Mouse (Mus musculus) mature B cell (primary cell): ENCODE results near the gene Fgfr2.

Experiments used
- in situ Hi-C: fragments of 300-500 bp; cut with MboI; formaldehyde crosslinking; loops from 2 replicates; pipeline ENCODE4 v1.14.3; 2019

Gene Fgfr2

GRCm38 (mm10) chr7:132939118-132939517, 184.0 kb downstream of the Fgfr2 start:
- in situ Hi-C loops = no loop called here

GRCm38 (mm10) chr7:132934743-132935142, 188.4 kb downstream of the Fgfr2 start:
- in situ Hi-C loops = no loop called here

- in situ Hi-C loops = no loop called here
Observed at GRCm38 (mm10) chr7:132933331-132933730, 189.8 kb downstream of the Fgfr2 start.

GRCm38 (mm10) chr7:132931560-132932351, 191.4 kb downstream of the Fgfr2 start:
- in situ Hi-C loops = no loop called here

DNA sequence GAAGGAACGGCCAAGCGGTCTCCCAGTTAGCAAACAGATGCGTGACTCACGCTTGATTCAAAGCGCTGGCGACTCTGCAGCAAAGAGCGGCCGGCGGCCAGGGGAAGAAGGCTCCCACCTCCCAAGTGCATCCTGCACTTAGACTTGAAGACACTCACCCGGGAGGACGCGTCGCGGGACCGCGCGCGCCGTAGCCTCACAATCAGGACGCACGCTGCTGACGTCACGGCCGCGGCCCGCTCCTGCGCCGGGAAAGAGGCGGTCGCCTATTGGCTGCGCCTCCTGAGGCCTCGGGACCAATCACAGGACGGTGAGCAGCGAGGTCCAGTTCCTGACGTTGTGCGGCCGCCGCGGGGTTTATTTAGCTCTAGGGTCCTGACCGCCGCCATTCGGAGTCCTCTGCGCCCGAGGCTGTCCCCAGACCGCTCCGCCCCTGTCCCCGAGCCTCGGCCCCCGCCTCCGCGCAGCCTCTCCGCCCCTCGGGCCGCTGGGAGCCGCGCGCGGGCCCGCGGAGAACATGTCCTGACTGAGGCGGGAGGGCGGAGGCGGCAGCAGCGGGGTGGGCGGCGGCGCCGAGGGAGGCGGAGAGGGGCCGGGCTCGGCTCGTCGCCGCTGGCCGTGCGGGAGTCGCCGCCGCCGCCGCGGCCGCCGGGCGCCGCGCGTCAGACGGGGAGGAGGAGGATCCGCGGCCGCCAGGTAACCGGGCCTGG, 192.1 kb downstream of the Fgfr2 start, which contains the start of gene Zranb1:
Gene Zranb1, plus strand, starts transcription at position 293 of the 710 bp plus-strand sequence.
- in situ Hi-C loops = no loop called here

GRCm38 (mm10) chr7:132930055-132930454, 193.1 kb downstream of the Fgfr2 start:
- in situ Hi-C loops = no loop called here

DNA sequence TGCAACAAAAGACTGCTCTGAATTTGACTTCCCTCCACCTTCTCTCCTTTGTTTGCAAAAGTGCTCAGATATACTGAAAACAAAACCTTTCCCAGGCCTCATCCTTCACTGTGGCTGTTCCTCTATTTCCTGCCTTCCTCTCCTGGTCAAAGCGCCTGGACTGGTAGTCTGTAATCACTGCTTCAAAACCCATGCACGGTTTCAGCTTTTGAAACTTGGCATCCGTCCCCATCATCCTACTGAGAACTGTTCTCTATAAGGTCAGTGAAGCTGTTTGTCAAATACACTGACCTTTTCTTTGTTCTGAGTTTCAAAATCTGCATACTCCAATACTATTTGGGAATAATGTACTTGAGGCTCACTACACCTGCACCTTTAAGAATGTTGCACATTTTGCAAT, 195.9 kb downstream of the Fgfr2 start:
- in situ Hi-C loops = no loop called here

DNA sequence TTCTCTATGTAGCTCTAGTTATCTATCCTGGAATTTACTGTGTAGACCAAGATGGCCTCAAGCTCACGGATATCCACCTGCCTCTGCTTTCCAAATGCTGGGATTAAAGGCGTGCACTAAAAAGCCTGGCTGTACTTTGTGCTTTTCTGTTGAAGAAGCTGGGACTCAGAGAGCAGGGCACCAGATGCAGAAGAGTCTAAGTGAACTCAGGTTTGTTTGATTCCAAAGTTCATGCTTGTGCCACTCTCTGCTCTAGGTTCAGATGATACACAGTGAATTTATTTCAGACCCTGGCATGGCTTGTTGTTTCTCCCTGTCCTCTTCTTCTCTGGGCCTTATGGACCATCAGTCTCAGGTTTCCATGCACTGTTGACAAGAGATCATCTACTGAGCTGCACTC, 197.9 kb downstream of the Fgfr2 start:
- in situ Hi-C loops = no loop called here

- in situ Hi-C loops = no loop called here
Observed at GRCm38 (mm10) chr7:132921971-132922370, 201.2 kb downstream of the Fgfr2 start.

DNA sequence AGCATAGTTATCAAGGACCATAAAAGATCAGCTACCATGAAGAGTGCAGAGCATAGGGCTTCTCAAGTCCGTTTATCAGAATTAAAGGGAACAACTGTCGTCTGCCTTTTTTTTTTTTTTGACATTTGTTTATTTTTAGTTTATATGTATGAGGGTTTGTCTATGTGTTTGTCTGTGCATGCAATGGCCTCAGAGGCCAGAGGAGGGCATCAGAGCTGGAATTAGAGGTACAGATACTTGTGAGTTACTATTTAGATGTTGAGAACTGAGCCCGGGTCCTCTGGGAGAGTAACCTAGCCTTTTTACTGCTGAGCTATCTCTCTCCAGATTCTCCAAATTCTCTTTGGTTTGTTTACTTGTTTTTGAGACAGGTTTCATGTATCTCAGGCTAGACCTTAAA, 219.4 kb downstream of the Fgfr2 start:
- in situ Hi-C loops = no loop called here

DNA sequence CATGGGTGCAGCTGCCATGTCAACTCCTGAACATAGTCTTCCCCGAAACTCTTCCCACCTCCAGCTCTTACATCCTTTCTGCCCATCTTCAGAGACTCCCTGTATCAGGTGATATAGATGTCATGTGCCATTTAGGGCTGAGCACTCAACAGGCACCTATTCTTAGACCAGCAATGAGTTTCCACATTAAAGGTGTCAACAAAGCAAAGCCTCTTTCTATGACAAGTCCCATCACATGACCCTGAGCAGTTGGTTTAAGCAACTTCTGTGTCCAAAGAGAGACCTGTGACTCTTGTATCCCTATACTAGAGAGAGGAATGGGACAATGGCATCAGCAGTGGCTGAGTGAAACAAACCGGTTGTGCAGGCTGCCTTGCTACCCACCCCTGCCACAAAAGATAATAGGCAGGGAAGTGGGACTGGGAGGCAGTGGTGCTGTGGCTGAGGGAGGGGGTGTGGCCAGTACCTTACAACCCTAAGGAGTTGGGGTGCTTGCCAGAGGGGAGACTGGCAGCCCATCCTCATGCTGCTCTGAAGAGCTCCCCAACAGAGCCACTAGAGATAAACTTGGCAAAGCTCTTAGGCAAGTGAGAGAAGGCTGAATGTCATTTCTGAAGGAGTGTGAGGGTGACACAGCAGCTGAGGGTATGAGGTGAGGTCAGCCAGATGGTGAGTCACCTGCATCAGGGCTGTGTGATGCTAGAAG, 222.2 kb downstream of the Fgfr2 start:
- in situ Hi-C loops = no loop called here

DNA sequence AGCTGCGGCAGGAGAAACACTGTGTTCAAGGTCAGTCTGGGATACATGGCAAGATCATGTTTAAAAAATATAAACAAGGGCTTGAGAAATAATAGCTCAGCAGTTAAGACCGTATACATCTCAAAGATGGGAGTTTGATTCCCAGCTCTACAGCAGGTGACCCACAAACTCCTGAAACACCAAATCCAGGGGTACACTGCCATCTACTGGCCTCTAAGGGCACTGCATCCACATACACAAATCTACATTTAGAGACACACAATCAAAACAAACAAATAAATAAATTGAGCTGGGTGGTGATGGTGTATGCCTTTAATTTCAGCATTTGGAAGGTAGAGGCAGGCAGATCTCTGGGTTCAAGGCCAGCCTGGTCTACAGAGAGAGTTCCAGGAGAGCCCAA, 224.9 kb downstream of the Fgfr2 start:
- in situ Hi-C loops = loop anchor here (10.0 kb wide), 1 partner anchor 243 kb away; no protein-coding TSS in a partner anchor

DNA sequence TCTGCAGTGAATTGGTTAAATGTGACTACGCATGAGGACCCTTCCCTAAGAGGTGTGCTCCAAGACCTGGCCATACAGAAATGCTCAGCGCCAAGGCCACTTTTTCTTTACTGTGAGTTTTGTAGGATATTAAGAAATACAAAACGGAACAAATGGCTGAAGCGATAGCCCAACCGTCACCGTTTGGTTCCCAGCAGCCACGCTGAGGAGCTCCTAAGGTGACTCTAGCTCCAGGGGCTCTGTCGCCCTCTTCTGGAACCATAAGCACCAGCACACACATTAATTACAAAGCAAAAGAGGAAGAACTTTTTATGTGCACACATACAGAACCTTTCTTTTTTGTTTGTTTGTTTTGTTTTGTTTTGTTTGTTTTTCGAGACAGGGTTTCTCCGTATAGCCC, 225.9 kb downstream of the Fgfr2 start:
- in situ Hi-C loops = loop anchor here (10.0 kb wide), 1 partner anchor 242 kb away; no protein-coding TSS in a partner anchor

DNA sequence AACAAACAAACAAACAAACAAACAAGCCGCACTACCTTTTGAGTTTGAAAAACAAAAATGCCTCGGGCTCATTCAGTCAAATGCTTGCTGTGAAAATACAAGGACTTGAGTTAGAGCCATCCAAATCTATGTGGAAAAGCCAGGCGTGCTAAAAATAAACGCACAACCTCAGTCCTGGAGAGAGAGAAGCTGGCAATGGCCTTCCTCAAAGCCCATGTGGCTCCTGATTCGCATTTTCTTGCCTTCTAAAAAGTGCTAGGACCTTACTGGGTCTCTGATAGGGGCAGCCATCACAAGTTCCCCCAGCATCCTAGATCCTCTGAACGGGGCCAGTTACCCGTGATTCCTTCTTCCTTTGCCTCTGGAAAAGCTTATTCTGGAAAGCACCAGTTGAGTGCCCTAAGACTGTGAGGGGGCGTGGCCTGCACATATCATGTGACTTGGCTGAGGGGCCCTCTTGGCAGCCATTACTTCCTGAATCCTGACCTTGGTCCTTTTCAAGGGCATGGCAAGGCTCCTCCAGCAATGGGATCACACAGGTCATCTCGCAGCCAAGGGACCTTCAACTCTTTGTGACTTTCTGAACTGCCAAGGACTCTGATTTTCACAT, 226.8 kb downstream of the Fgfr2 start:
- in situ Hi-C loops = loop anchor here (10.0 kb wide), 1 partner anchor 242 kb away; no protein-coding TSS in a partner anchor

DNA sequence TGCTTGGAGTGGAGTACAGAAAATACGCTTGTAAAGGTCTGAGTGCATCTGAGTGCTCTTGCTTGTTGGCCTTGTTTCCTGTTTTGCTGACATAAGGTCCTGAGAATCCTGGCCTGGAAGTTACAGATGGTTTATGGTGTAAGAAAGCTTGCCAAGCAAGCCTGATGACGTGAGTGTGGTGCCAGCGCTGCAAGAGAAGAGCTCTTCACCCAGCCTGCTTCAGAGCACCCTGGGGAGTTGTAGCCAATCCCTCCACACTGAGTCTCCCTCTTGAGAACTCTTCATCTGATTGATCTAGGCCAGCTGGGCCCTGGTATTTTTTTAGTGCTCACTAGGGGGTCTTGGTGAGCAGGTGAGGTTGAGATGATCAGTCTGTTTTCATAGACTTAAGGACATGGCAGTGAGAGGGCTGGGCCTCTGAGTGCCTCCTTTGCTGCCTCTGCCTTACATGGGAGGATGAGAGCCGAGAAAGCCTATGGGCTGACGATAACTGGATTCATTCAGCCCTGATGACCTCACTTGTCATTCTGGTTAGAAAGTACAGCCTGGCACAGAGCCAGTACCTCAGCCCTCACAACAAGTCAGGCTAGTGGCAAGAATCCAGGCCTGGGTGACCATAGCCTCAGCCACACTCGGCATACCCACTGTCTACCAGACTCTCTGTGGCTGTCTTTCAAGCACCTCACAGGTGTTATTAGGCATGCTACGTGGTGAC, 228.2 kb downstream of the Fgfr2 start:
- in situ Hi-C loops = loop anchor here (10.0 kb wide), 1 partner anchor 240 kb away; no protein-coding TSS in a partner anchor

DNA sequence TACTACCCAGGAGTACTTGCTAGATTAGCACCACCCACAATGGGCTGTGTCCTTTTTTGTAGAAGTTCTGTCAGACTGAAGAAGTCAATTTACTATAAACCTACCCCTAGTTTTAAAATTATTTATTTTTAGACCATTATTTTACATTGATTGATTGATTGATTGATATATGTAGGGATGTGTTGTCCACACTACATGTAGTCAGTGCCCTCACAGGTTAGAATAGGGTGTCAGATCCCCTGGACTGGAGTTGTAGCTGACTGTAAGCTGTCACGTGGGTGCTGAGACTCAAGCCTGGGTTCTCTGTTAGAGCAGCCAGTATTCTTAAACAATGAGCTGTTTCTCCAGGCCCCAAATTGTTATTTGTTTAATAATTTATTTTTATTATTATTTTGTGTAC, 229.8 kb downstream of the Fgfr2 start:
- in situ Hi-C loops = loop anchor here (10.0 kb wide), 1 partner anchor 239 kb away; no protein-coding TSS in a partner anchor

- in situ Hi-C loops = loop anchor here (10.0 kb wide), 1 partner anchor 238 kb away; no protein-coding TSS in a partner anchor
Observed at GRCm38 (mm10) chr7:132892806-132893205, 230.3 kb downstream of the Fgfr2 start.

DNA sequence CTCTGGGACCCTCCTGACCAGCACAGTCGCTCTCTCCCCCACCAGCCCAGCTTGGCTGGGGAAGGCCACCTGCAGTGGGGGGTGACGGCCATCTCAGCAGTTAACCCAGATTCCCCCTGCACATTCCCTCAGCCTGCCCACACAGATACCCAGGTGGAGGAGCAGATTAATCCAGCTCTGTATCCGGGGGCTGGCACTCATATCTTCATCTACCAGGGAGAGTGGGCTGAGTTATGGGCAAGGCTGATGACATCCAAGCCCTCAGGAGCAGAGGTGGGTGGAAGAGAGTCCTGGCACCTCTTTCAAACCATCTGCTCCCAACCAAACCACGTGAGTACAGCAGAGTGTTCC, 230.9 kb downstream of the Fgfr2 start:
- in situ Hi-C loops = loop anchor here (10.0 kb wide), 1 partner anchor 237 kb away; no protein-coding TSS in a partner anchor

GRCm38 (mm10) chr7:132891561-132892310, 231.4 kb downstream of the Fgfr2 start:
- in situ Hi-C loops = loop anchor here (10.0 kb wide), 1 partner anchor 237 kb away; no protein-coding TSS in a partner anchor

DNA sequence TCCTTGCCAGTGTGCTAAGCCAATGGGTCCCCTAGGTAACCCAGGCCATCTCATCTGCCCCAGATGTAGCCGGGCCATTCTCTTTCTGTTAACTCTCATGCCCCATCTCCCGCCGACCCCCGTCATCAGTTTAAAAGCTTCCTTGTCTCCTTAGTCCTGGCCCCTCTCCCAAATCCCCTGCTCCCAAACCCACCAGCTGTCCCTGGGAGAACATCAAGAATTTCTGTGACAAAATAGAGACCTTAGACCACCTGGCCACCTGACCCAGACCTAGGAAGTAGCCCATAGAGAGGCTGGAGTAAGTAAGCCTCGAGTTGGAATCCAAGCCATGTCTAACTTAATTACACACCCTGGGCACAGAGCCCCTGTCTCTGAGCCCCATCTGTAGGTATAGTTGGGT, 232.9 kb downstream of the Fgfr2 start:
- in situ Hi-C loops = loop anchor here (10.0 kb wide), 1 partner anchor 235 kb away; no protein-coding TSS in a partner anchor
